Mouse (Mus musculus): ENCODE data around the gene Hoxb4. TPM values are rescaled to one million over a fixed set of nuclear protein-coding genes. Genes with fewer than 3 reads are reported as not detected.

Hoxb4 gene
- polyA plus RNA-seq, 1 experiment from 2014 or later, result 1.1 TPM

- Histone ChIP-seq H3K36me3 (ENCODE audit: control insufficient read depth, insufficient read depth, low read length) (no peaks in the 10 kb centered on the region), H3K9me3 (ENCODE audit: control insufficient read depth, low read length) (no peaks in the 10 kb centered on the region), H3K9ac (ENCODE audit: low read depth, low read length) (peak overlapping the region; percentile 56; the same call in 1 of the 2 replicates), H3K4me3 (ENCODE audit: low read depth, low read length) (peak overlapping the region; percentile 35), H3K4me2 (peak overlapping the region; percentile 62), H3K4me1 (replicated peaks; ENCODE audit: control insufficient read depth, insufficient read depth, low read length) (peaks cover 19% of the 10 kb centered on the region), H3K27ac (ENCODE audit: low read depth, low read length) (peak overlapping the region; percentile 84), H3K27me3 (replicated peaks; ENCODE audit: control insufficient read depth, insufficient read depth, low read length) (peaks cover 100% of the 10 kb centered on the region)
- 2% methylated on average over 40 of the region's 40 CpGs for WGBS
- DNase-seq (ENCODE audit: low spot score) (no peak), ATAC-seq (replicated peaks; ENCODE audit: low FRiP score) (no peak)
These were observed 23.9 kb downstream of the Hoxb4 start for GRCm38 (mm10) chr11:96341701-96342575.

- Histone ChIP-seq H3K27ac (ENCODE audit: low read depth, low read length) (no peak overlapping the region; the same call in 1 of the 2 replicates), H3K9me3 (ENCODE audit: control insufficient read depth, low read length) (no peaks in the 10 kb centered on the region), H3K27me3 (replicated peaks; ENCODE audit: control insufficient read depth, insufficient read depth, low read length) (peaks cover 97% of the 10 kb centered on the region), H3K36me3 (ENCODE audit: control insufficient read depth, insufficient read depth, low read length) (no peaks in the 10 kb centered on the region), H3K4me1 (replicated peaks; ENCODE audit: control insufficient read depth, insufficient read depth, low read length) (peaks cover 19% of the 10 kb centered on the region), H3K9ac (ENCODE audit: low read depth, low read length) (0 out of 2 replicates have a peak overlapping the region, but pooled peaks have one; percentile 30), H3K4me3 (ENCODE audit: low read depth, low read length) (no peak overlapping the region; the same call in 1 of the 2 replicates), H3K4me2 (peak overlapping the region; percentile 62)
- 7% methylated on average over 4 of the region's 4 CpGs for WGBS
- DNase-seq (ENCODE audit: low spot score) (no peak), ATAC-seq (replicated peaks; ENCODE audit: low FRiP score) (no peak)
These were observed 24.5 kb downstream of the Hoxb4 start for GRCm38 (mm10) chr11:96342576-96342930.

- Histone ChIP-seq H3K4me3 (ENCODE audit: low read depth, low read length) (no peak overlapping the region), H3K9me3 (ENCODE audit: control insufficient read depth, low read length) (no peaks in the 10 kb centered on the region), H3K4me1 (replicated peaks; ENCODE audit: control insufficient read depth, insufficient read depth, low read length) (peaks cover 19% of the 10 kb centered on the region), H3K4me2 (no peak overlapping the region; the same call in 1 of the 2 replicates), H3K27ac (ENCODE audit: low read depth, low read length) (no peak overlapping the region; the same call in 1 of the 2 replicates), H3K36me3 (ENCODE audit: control insufficient read depth, insufficient read depth, low read length) (no peaks in the 10 kb centered on the region), H3K27me3 (replicated peaks; ENCODE audit: control insufficient read depth, insufficient read depth, low read length) (peaks cover 96% of the 10 kb centered on the region), H3K9ac (ENCODE audit: low read depth, low read length) (0 out of 2 replicates have a peak overlapping the region, but pooled peaks have one; percentile 30)
- ATAC-seq (replicated peaks; ENCODE audit: low FRiP score) (no peak), DNase-seq (ENCODE audit: low spot score) (no peak)
- WGBS, result 26% methylated on average over 2 of the region's 2 CpGs
These were observed 25.2 kb downstream of the Hoxb4 start for GRCm38 (mm10) chr11:96343206-96343745.

GRCm38 (mm10) chr11:96344061-96344877 lies 26.2 kb downstream of the Hoxb4 start:
- H3K4me2 ChIP-seq, result peak overlapping the region; percentile 62
- peaks cover 95% of the 10 kb centered on the region for H3K27me3 ChIP-seq (replicated peaks; ENCODE audit: control insufficient read depth, insufficient read depth, low read length)
- peaks cover 14% of the 10 kb centered on the region for H3K4me1 ChIP-seq (replicated peaks; ENCODE audit: control insufficient read depth, insufficient read depth, low read length)
- DNase-seq (ENCODE audit: low spot score) (no peak), ATAC-seq (replicated peaks; ENCODE audit: low FRiP score) (no peak)
- H3K9ac ChIP-seq (ENCODE audit: low read depth, low read length), result no peak overlapping the region; the same call in 1 of the 2 replicates
- no peaks in the 10 kb centered on the region for H3K9me3 ChIP-seq (ENCODE audit: control insufficient read depth, low read length)
- no peak overlapping the region; the same call in 1 of the 2 replicates for H3K4me3 ChIP-seq (ENCODE audit: low read depth, low read length)
- H3K27ac ChIP-seq (ENCODE audit: low read depth, low read length), result peak overlapping the region; percentile 61
- H3K36me3 ChIP-seq (ENCODE audit: control insufficient read depth, insufficient read depth, low read length), result no peaks in the 10 kb centered on the region
- WGBS, result 22% methylated on average over 40 of the region's 40 CpGs

- Histone ChIP-seq H3K9ac (ENCODE audit: low read depth, low read length) (no peak overlapping the region), H3K36me3 (ENCODE audit: control insufficient read depth, insufficient read depth, low read length) (no peaks in the 10 kb centered on the region), H3K4me3 (ENCODE audit: low read depth, low read length) (no peak overlapping the region), H3K4me2 (peak overlapping the region; percentile 62), H3K27me3 (replicated peaks; ENCODE audit: control insufficient read depth, insufficient read depth, low read length) (peaks cover 95% of the 10 kb centered on the region), H3K4me1 (replicated peaks; ENCODE audit: control insufficient read depth, insufficient read depth, low read length) (peaks cover 14% of the 10 kb centered on the region), H3K27ac (ENCODE audit: low read depth, low read length) (peak overlapping the region; percentile 61), H3K9me3 (ENCODE audit: control insufficient read depth, low read length) (no peaks in the 10 kb centered on the region)
- DNase-seq (ENCODE audit: low spot score) (no peak), ATAC-seq (replicated peaks; ENCODE audit: low FRiP score) (no peak)
- 41% methylated on average over 6 of the region's 6 CpGs for WGBS
These were observed 26.8 kb downstream of the Hoxb4 start for GRCm38 (mm10) chr11:96344878-96345159.

- peaks cover 94% of the 10 kb centered on the region for H3K27me3 ChIP-seq (replicated peaks; ENCODE audit: control insufficient read depth, insufficient read depth, low read length)
- H3K4me2 ChIP-seq, result peak overlapping the region; percentile 62
- H3K27ac ChIP-seq (ENCODE audit: low read depth, low read length), result peak overlapping the region; percentile 61
- ATAC-seq (replicated peaks; ENCODE audit: low FRiP score) (no peak), DNase-seq (ENCODE audit: low spot score) (no peak)
- peak overlapping the region; percentile 36 for H3K4me3 ChIP-seq (ENCODE audit: low read depth, low read length)
- peaks cover 11% of the 10 kb centered on the region for H3K4me1 ChIP-seq (replicated peaks; ENCODE audit: control insufficient read depth, insufficient read depth, low read length)
- no peaks in the 10 kb centered on the region for H3K36me3 ChIP-seq (ENCODE audit: control insufficient read depth, insufficient read depth, low read length)
- no peaks in the 10 kb centered on the region for H3K9me3 ChIP-seq (ENCODE audit: control insufficient read depth, low read length)
- peak overlapping the region; percentile 4 for H3K9ac ChIP-seq (ENCODE audit: low read depth, low read length)
- WGBS, result 8% methylated on average over 42 of the region's 56 CpGs
These were observed 27.3 kb downstream of the Hoxb4 start for GRCm38 (mm10) chr11:96345220-96345892.

GRCm38 (mm10) chr11:96345893-96346806 lies 28.1 kb downstream of the Hoxb4 start:
- Histone ChIP-seq H3K9ac (ENCODE audit: low read depth, low read length) (peak overlapping the region; percentile 4), H3K27ac (ENCODE audit: low read depth, low read length) (peak overlapping the region; percentile 8; the same call in 1 of the 2 replicates), H3K4me2 (peak overlapping the region; percentile 62), H3K36me3 (ENCODE audit: control insufficient read depth, insufficient read depth, low read length) (no peaks in the 10 kb centered on the region), H3K4me3 (ENCODE audit: low read depth, low read length) (peak overlapping the region; percentile 36), H3K4me1 (replicated peaks; ENCODE audit: control insufficient read depth, insufficient read depth, low read length) (peaks cover 11% of the 10 kb centered on the region), H3K9me3 (ENCODE audit: control insufficient read depth, low read length) (no peaks in the 10 kb centered on the region), H3K27me3 (replicated peaks; ENCODE audit: control insufficient read depth, insufficient read depth, low read length) (peaks cover 94% of the 10 kb centered on the region)
- 9% methylated on average over 45 of the region's 45 CpGs for WGBS
- no peak for ATAC-seq (replicated peaks; ENCODE audit: low FRiP score)
- no peak for DNase-seq (ENCODE audit: low spot score)

Measured in liver, embryonic 11.5 days (tissue).